Mouse (Mus musculus) myocyte (in vitro differentiated cells): Measurements from ENCODE around the gene Tor4a.

ENCODE experiments used
- CEBPB ChIP-seq: IDR thresholded peaks from 2 replicates; pipeline ENCODE4 v1.6.1; 2011; ENCODE audit warnings: mild to moderate bottlenecking, moderate library complexity; ENCODE audit not compliant: poor library complexity, insufficient read depth, severe bottlenecking
- E2F4 ChIP-seq: IDR thresholded peaks from one replicate; pipeline ENCODE4 v1.6.1; 2011; ENCODE audit warnings: mild to moderate bottlenecking, control low read depth, moderate library complexity; ENCODE audit not compliant: insufficient read depth
- MAX ChIP-seq: IDR thresholded peaks from one replicate; pipeline ENCODE4 v1.6.1; 2011; ENCODE audit warnings: low read depth, mild to moderate bottlenecking, control low read depth
- MYOD1 ChIP-seq, 3 experiments: IDR thresholded peaks; one replicate each; pipeline ENCODE4 v1.6.1; 2011; ENCODE audit warnings: control low read depth in 2 of 3, low read depth in 2 of 3, mild to moderate bottlenecking in 2 of 3, moderate library complexity in 1 of 3; ENCODE audit not compliant: insufficient read length in 2 of 3, control insufficient read depth in 1 of 3
- MYOG ChIP-seq, 3 experiments: IDR thresholded peaks; one replicate each; pipeline ENCODE4 v1.6.1; 2011; ENCODE audit warnings: control low read depth in 2 of 3, low read depth in 2 of 3, mild to moderate bottlenecking in 2 of 3; ENCODE audit not compliant: insufficient read length in 2 of 3, control insufficient read depth in 1 of 3, insufficient read depth in 1 of 3
- POLR2A ChIP-seq: IDR thresholded peaks from one replicate; pipeline ENCODE4 v1.6.1; 2011; ENCODE audit warnings: low read depth, mild to moderate bottlenecking, control low read depth, moderate library complexity; ENCODE audit not compliant: insufficient read length
- POLR2AphosphoS2 ChIP-seq: IDR thresholded peaks from one replicate; pipeline ENCODE4 v1.6.1; 2011; ENCODE audit warnings: low read depth, control low read depth; ENCODE audit not compliant: insufficient read length
- TCF12 ChIP-seq: IDR thresholded peaks from one replicate; pipeline ENCODE4 v1.6.1; 2011; ENCODE audit warnings: mild to moderate bottlenecking, control low read depth; ENCODE audit not compliant: poor library complexity, insufficient read depth, severe bottlenecking
- TCF3 ChIP-seq: IDR thresholded peaks from one replicate; pipeline ENCODE4 v1.6.1; 2011; ENCODE audit warnings: low read depth, control low read depth; ENCODE audit not compliant: insufficient read length
- USF1 ChIP-seq: IDR thresholded peaks from one replicate; pipeline ENCODE4 v1.6.1; 2011; ENCODE audit warnings: low read depth, mild to moderate bottlenecking, control low read depth, moderate library complexity

DNA sequence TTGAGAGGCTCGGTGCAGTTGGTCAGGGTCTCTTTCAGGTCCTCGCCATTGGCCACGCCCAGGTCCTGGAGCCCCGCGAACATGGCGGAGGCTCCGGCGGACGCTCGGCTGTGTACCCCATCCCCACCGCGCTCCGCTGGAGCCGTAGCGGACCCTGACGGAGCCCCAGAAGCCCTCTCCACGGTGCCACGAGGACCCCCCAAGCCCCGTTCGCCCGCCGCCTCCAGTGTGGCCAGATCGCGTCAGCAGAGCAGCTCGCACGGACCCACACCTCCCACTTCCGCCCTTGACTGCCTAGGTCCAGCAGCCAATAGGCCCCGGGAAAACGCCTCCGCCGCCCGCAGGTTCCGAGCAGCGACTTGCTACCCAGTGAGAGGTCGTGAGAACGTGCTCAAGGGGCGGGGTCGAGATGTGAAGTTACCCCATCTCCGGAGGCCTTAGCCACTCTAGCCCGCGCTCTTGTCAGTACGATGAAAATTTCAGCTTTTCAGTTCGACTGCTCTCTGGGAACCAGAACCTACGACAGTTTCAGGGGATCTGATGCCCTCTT is 14.5 kb upstream of the Tor4a start, which contains the start of gene Nelfb:
- TF ChIP-seq MYOG (IDR thresholded peaks at IDR 0.05; ENCODE audit: control insufficient read depth in 1 of 3, insufficient read depth in 1 of 3, insufficient read length in 2 of 3, low read depth in 2 of 3): peak in 1 of 3 experiments; percentile 47
- no peak for TF ChIP-seq USF1
- TF ChIP-seq POLR2A: peak; percentile 90
- no peak for TF ChIP-seq TCF3
- no peak for TF ChIP-seq TCF12
- no peak for TF ChIP-seq E2F4
- no peak for TF ChIP-seq MAX
- TF ChIP-seq MYOD1 (IDR thresholded peaks at IDR 0.05; ENCODE audit: control insufficient read depth in 1 of 3, insufficient read length in 2 of 3, low read depth in 2 of 3): peak in 1 of 3 experiments; percentile 27
- peak; percentile 87 for TF ChIP-seq POLR2AphosphoS2
- no peak for TF ChIP-seq CEBPB
